Mouse (Mus musculus) splenic B cell, adult 2 months (primary cell): ENCODE results near the gene Rbmx.
A peak's percentile ranks its signal among the peaks of the same experiment; 100 is the strongest.

Experiments
- DNase-seq: peaks from one replicate; pipeline ENCODE4 v3.0.0-alpha.2; 2011; ENCODE audit warnings: low read depth, low spot score
- H3K27me3 ChIP-seq: 2 replicates; pipeline ENCODE4 v1.6.1; 2012; ENCODE audit warnings: mild to moderate bottlenecking, low read length, moderate library complexity, mixed read lengths; ENCODE audit not compliant: control insufficient read depth, poor library complexity, insufficient read depth, severe bottlenecking
- H3K36me3 ChIP-seq: 2 replicates; pipeline ENCODE4 v1.6.1; 2012; ENCODE audit warnings: mild to moderate bottlenecking, low read length, moderate library complexity, mixed read lengths; ENCODE audit not compliant: control insufficient read depth, poor library complexity, insufficient read depth, severe bottlenecking

Rbmx gene

GRCm38 (mm10) chrX:57392367-57393246, at the start of gene Rbmx:
Gene Rbmx, minus strand, starts transcription at chrX:57393036.
- peaks cover 5% of the 10 kb centered on the region; the same call in 1 of the 2 replicates for H3K36me3 ChIP-seq
- peak; percentile 91 for DNase-seq

DNA sequence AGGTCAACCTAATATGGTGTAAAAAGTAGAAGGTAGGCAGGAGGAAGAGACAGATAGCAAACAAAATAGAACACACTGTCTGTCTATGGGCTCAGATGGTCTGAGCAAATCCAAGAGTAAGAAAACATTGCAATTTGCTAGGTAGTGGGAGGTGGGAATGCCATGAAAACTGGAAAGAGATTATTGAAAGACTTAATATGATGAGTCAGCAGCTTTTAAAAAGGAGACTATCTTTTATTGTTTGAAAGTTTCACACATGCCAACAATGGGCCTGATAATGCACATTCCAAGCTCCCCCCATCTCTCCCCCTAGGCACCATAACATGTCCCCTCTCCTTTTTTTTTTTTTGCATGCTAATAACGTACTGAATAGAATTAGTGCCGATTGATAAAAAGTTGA, 41.1 kb upstream of the Rbmx start:
- no peaks in the 10 kb centered on the region for H3K27me3 ChIP-seq
- no peaks in the 10 kb centered on the region for H3K36me3 ChIP-seq
- no peak for DNase-seq

More at GRCm38 (mm10) chrX:57392367-57393246, at the start of gene Rbmx:
- H3K27me3 ChIP-seq, result no peaks in the 10 kb centered on the region

DNA sequence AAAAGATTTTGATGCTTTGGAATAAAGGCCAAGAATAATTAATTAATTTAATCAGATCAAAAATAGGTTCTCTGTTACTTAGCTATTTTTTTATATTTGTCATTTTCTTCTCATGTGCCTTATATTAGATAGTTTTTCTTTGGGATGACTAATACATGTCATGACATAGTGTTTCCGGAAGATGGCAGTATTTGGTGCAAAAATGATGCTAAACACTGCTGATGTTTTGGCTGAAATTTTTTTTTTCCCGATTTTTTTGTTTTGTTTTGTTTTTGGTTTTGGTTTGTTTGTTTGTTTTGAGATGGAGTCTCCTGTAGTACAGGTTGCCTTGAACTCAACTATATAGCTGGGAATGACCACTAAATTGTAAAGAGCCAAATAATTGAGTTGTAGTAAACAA, 38.8 kb upstream of the Rbmx start:
- no peaks in the 10 kb centered on the region for H3K27me3 ChIP-seq
- H3K36me3 ChIP-seq, result no peaks in the 10 kb centered on the region
- DNase-seq, result peak; percentile 20

GRCm38 (mm10) chrX:57408769-57409168, 15.9 kb upstream of the Rbmx start, which contains the start of gene Gm364:
Gene Gm364, plus strand, starts transcription at chrX:57409154.
- no peaks in the 10 kb centered on the region for H3K27me3 ChIP-seq
- H3K36me3 ChIP-seq, result no peaks in the 10 kb centered on the region
- no peak for DNase-seq

DNA sequence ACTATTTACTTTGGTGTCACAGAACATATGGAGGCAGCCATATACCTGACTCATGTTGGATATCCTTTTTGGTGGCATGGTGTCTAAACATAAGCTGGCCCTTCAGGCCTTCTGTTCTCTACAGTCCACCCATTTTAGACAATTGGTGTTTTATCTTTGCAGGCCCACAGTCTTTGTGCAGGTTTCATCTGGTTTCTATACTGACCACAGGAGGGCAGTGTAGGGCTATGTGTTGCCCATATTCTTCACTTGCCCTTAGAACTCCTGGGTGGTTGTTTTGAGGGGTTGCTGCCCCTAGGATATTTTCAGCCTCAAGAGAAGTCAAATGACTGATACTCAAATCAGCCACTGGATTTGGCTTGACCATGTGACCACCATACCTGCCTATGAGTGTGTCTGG, 10.8 kb upstream of the Rbmx start:
- peak; percentile 54 for DNase-seq
- Histone ChIP-seq H3K27me3 (no peaks in the 10 kb centered on the region), H3K36me3 (no peaks in the 10 kb centered on the region)

DNA sequence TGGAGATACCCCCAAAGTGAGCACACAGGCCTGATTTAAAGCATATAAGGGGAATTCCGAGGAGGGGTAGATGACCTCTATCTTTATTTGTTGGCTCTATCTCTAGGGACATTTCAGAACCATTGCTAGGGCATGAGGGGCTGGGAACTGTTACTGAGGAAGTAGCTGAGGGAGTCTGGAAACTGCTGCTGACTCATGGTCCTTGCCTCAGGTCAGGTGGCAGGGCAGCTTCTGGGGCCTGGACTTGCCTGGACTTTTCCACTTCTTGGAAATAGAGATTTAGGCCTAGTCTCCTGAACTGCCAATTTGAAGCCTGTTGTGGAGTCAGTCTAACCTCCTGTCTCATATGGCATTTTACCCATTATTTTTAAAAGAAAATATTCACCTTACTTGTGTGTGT, 8.6 kb upstream of the Rbmx start:
- no peak for DNase-seq
- no peaks in the 10 kb centered on the region for H3K27me3 ChIP-seq

DNA sequence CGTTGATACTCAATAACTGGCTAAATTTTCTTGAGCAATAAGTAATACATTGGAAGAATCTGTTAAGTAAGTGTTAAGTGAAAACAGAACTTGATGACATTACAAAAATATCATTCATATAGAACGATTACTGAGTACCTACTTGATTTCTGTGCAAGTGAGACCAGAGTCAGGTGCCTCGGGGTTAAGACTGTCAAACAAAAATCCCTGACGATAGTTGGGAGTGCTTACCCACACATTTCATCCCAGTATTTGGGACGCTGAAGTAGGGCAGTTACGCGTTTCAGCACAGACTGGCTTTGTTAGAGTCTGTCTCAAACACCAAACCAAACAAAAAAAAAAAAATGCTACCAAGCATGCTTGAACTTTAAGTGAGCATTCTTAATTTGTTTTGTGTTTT, 576 bp upstream of the Rbmx start:
- no peaks in the 10 kb centered on the region for H3K27me3 ChIP-seq
- DNase-seq, result peak; percentile 1
- peaks cover 5% of the 10 kb centered on the region; the same call in 1 of the 2 replicates for H3K36me3 ChIP-seq

More for the DNA sequence above, 8.6 kb upstream of the Rbmx start:
- no peaks in the 10 kb centered on the region for H3K36me3 ChIP-seq

DNA sequence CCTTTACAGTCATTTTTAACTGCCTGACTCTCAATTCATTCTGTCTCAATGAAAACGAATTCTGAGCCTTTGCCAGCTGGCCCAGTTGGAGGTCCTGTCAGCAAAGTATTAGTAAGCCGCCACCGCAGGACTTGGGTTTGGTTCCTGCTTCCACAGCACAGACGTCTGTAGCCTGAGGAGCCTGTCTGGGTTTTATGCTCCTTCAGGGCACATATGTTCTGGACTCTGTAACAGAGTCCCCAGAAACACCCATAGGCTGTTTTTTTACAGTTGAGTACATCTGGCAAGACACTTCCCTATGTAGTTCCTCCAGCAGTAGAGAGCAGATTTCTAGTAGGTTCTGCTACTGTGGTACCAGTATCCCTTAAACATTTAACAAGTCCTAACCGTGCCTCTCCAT, 11.9 kb downstream of the Rbmx start:
- DNase-seq, result no peak
- peaks cover 2% of the 10 kb centered on the region; the same call in 1 of the 2 replicates for H3K36me3 ChIP-seq
- H3K27me3 ChIP-seq, result no peaks in the 10 kb centered on the region

DNA sequence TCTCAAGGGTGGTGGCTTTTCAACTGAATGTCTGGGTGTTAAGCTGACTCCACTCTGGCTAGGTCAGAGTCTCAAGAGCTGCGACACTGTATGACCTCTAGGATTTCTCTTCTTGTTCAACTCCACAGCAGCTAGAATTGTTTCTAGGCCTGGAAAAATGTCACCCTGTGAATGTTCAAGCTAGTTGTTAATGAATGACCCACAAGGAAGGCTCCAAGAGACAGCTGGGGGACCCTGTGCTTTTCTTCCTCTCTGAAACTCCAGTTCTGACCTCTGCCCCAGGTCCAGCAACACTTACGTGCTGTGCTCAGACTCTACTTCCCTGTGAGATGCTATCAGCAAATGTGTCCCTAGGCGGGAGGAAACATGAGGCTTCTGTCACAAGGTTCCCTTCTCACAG, 14.3 kb downstream of the Rbmx start:
- DNase-seq, result no peak
- H3K36me3 ChIP-seq, result no peaks in the 10 kb centered on the region
- no peaks in the 10 kb centered on the region for H3K27me3 ChIP-seq

GRCm38 (mm10) chrX:57377096-57377495, 15.7 kb downstream of the Rbmx start:
- H3K27me3 ChIP-seq, result no peaks in the 10 kb centered on the region
- DNase-seq, result no peak
- no peaks in the 10 kb centered on the region for H3K36me3 ChIP-seq

DNA sequence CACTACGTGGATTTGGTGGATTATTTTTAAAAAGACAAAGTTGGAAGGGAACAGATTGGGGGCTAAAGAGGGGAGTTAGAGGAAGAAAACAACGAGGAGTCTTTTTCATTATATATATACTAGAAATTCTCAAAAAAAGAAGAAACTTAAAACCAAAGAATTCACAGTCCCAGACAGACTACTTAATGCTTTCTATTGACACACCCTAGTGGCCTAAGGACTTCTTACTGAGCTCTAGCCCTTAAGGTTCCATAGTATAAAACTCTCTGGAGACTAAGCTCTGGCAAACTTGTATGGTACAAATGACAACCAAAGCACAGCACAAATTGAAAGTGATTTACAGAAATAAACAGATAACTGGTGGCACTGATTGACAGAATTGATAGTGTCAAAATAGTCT, 18.8 kb downstream of the Rbmx start:
- H3K36me3 ChIP-seq, result no peaks in the 10 kb centered on the region
- no peak for DNase-seq
- H3K27me3 ChIP-seq, result no peaks in the 10 kb centered on the region

- H3K36me3 ChIP-seq, result no peaks in the 10 kb centered on the region
- H3K27me3 ChIP-seq, result no peaks in the 10 kb centered on the region
- DNase-seq, result no peak
Observed at GRCm38 (mm10) chrX:57373543-57373942, 19.3 kb downstream of the Rbmx start.

GRCm38 (mm10) chrX:57372965-57373364, 19.9 kb downstream of the Rbmx start:
- no peak for DNase-seq
- H3K36me3 ChIP-seq, result no peaks in the 10 kb centered on the region

DNA sequence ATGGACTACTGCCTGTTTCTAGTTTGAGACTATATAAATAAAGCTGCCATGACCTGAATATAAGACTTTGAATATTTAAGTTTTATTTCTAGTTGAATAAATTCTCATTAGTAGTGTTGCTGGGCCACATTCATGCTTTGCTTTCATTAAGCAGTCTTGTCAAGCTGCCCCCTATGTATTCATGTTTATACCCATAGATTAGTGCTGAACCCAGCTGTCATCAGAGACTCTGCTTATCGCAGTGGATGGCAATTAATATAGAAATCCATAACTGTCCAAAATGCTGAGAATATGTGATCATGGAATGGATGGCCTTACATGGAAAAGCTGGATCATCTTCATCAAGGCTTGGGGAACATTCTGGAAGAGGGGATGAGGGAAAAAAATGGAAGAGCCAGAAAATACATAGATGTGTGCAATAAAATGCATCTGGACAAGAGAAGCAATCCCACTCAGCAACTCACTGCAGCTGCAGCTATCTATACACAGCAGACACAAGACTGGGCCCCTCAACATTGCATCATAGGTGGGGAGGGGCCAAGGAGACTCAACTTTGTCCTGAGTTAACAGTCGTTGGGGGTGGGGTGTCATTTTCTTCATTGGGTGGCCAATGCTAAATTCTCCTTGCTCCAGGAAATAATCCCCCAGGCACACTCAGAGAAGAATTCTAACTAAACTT, 27.8 kb downstream of the Rbmx start:
- H3K27me3 ChIP-seq, result no peaks in the 10 kb centered on the region
- DNase-seq, result no peak

More at GRCm38 (mm10) chrX:57372965-57373364, 19.9 kb downstream of the Rbmx start:
- H3K27me3 ChIP-seq, result no peaks in the 10 kb centered on the region

DNA sequence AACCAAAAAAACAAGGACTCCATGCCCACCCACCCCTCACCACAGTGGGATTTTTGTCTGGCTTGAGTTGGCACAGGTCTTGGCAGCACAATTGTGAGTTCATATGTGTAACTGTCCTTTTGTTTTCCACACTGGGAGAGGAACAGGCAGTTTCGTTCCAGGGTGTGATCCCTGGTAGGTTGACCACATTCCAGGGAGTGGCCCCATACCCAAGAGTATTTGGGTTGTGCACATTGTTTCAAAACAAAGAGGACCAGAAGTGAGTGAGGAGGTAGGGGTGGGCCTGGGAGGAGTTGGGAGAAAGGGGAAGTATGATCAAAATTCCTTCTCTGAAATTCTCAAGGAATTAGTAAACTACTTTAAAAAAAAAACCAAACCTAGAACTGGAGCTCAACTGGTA, 33.5 kb downstream of the Rbmx start:
- Histone ChIP-seq H3K27me3 (no peaks in the 10 kb centered on the region), H3K36me3 (no peaks in the 10 kb centered on the region)
- no peak for DNase-seq

More for the DNA sequence above, 27.8 kb downstream of the Rbmx start:
- H3K36me3 ChIP-seq, result no peaks in the 10 kb centered on the region
